Mouse (Mus musculus) testis, postnatal 14 days (tissue): ENCODE results near the gene Pkp3.
A peak's percentile ranks its signal among the peaks of the same experiment; 100 is the strongest.

Experiments
- DNase-seq: peaks from one replicate; pipeline ENCODE4 v3.0.0; 2021; ENCODE audit warnings: low spot score

Gene Pkp3

DNA sequence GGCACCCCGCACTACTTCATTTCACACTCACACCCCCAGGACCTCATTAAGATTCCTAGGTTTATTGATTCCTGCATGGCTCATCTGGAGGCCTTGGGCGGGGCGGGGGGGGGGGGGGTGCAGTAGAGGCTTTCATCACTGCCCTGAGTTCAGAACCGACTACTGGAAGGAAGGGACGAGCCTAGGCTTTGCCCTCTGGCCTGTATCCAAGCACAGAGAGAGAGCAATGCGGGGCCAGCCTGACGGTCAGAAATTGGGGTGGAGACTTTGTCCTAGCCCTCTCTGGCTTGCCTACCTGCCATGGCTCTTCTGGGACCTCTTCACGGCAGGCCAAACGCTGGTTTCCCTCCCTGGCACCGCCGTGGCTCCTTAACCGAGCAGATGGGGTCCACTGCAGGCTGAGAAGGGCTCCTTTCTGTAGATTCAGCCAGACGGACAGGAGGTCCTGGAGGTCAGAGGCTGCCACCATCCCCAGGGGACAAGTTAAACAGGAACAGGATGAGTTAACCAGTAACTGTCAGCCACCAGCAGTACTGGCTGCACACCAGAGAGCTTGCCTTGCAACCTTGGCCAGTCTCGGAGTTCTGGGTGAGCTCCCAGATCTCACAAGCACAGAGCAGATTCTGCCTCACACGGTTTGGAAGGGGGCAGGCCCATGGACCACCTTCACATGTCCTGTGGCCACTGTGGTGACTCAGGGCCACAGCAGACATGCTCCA lies 16.6 kb downstream of the Pkp3 start:
- no peak for DNase-seq

DNA sequence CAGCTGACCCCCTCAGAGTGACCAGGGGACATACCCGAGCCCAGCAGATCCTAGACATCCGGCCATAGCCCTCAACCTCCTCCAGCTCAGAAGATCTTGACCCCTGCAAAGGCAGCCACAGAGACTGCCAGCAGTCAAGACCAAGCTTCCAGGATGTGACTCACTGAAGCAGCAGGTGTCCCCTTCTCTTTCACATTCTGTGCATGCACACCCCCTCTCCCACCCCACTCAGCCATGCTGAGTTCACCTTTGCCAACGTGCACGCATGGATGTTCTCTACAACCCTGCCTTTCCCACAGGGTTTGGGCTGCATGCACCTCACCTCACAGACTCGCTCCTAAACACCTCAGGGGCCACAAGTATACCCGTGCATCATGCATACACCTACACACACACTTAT lies 18.0 kb downstream of the Pkp3 start:
- DNase-seq, result no peak

DNA sequence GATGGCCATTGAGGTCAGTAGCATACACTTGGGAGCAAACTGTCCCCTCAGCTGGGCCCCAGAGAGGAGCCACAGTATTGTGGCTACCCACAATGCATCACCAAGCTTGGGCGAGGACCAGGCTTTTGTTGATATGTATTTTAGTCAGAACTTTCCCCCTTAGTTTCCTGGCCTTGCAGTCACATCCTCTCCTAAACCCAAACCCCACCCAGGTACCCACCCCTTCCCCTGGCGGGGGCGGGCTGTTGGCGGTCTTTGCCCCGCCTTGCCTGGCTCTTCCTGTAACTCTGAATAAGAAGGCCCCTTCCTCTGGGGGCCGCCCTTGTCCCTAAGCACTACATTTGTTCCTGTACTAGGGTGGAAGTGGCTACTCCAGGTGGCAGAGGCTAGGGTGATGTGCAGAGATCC lies 18.6 kb downstream of the Pkp3 start:
- no peak for DNase-seq

DNA sequence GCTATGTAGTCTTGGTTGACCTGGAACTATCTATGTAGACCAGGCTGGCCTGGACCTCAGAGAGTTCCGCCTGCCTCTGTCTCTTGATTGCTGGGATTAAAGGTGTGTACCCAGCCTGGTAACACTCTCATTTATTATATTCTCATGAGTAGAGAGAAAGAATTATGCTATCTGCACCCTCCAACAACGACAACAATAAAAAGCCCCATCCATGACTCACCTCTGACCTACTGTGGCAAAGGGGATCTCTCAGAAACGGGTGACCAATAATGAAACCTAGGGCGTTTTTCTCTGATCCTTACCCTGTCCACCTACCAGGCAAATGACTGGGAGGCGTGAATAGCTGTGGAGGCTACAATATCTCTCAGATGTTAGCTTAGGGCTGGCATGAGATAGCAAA lies 19.2 kb downstream of the Pkp3 start:
- no peak for DNase-seq

DNA sequence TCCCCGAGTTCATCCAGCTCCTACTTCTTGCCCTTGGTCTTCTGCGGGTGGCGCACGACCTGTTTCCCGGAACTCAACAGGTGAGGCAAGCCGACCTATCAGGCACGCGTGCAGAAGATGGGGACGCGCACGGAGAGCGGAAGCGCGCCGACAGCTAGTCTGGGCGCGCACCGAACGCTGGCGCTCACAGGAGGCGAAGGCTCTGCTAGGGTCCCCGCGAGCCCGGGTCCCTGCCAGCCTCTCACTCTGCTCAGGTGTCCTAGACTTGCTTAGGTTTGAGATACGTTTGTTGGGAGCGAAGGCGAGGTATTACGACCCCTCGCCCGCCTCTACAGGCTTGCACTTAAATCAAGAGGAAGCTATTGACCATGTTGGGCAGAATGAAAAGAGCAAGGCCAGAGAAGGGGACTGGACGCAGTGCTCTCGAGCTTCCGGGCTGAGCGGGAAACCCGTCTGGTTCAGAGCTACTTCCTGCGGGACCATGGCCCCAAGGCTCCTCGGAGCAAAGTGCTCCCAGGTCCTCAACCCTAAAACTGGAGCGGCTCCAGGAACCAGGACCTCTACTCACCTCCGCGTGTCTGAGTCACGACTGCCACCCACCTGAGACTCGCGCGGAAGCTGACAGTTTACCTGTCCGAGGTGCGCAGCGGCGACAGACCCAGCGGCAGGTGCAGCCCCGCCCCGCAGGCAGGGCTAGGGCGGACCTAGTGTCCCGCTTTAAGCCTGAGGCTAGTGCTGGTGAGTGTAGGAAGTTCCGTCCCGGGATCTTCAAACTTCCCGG lies 22.1 kb downstream of the Pkp3 start, which contains the start of gene Sigirr:
Gene Sigirr, minus strand, starts transcription at position 662 of the 781 bp plus-strand sequence.
- no peak for DNase-seq

DNA sequence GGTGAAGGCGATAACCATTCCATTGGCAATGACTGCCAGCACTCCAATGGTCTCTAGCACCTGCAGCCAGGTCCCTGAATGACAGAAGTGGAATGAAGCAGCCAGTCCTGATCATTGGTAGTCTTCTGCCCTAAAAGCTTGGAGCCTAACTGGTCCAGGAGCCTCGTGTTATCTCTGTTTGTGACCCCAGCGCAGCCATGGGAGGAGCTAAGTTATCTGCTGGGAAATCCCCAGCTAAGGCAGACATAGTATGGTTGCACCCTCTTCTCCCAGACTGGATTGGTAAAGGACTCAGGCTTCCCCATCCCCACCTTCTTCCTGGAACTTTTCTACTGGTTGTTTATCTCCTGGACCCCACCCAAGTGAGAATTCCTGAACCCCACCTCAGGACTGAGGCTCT lies 25.1 kb downstream of the Pkp3 start:
- DNase-seq, result no peak

DNA sequence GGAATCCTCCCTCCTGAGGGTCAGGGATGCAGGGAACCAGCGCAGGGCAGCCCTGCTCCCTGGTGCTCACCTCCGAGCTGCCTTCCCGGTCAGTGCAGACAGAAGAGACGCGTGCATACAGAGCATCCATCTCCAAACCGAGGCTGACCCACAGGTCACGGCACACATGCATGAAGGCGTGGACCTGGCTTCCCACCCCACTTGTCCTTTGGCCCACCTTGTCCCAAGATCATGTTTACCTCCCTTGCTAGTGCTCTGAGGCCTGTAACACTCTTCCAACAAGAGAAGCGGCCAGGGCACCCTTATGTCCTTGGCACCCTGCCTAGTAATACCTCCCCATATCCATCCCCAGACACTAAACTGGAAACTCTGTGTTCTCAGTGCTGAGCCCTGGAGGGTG lies 37.9 kb downstream of the Pkp3 start:
- DNase-seq, result no peak

DNA sequence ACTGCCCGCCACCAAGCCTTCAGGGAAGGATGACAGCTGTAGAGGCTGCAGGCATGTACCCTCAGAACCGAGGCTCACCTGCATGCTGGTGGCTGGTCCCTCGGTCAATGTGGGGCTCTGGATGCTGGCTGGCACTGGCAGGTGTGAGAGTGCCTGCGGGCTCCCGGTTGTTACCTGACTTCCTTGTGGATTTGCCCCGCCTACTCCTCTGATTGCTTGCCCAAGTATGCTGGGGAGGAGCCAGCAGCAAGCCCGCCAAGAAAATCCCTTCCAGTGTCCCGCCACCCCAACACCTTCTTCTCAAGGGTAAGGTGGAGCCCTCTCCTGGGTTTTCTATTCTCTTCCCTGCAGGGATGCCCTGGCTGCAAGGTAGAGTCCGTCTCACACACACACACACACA lies 39.6 kb downstream of the Pkp3 start, which contains the start of gene Ano9:
Gene Ano9, minus strand, starts transcription at position 171 of the 400 bp plus-strand sequence.
- no peak for DNase-seq

DNA sequence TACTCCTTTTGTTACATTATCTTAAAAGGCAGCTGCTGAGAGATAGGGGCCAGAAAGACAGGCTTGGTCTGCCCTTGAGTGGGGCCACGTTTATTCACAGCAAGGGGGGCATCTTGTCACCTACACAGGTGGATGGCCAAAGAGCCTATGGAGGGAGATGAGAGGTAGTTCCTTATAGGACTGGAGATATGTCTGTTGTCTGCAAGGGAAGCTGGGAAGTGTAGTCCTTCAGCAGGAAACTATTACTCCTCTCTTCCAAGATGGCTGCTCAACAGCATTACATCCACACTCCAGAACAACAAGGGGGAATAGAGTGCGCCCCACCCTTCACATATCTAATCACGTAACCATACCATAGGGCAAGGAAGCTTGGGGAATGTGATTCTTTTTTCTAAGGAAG lies 41.5 kb downstream of the Pkp3 start:
- no peak for DNase-seq

DNA sequence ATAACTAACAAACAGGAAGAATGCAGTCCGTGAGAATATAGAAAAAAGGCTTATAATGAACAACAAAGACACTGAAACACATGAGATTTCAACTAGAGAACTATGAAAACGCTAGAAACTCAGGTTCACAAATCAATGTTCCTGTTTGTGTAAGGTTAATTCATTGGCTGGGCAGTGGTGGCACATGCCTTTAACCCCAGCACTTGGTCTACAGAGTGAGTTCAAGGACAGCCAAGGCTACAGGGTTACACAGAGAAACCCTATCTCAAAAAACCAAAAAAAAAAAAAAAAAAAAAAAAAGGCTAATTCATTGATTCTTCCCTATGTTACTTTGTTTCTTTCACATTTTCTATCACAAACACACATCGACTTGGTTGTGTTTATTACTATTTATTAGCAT lies 42.6 kb downstream of the Pkp3 start:
- DNase-seq, result no peak

DNA sequence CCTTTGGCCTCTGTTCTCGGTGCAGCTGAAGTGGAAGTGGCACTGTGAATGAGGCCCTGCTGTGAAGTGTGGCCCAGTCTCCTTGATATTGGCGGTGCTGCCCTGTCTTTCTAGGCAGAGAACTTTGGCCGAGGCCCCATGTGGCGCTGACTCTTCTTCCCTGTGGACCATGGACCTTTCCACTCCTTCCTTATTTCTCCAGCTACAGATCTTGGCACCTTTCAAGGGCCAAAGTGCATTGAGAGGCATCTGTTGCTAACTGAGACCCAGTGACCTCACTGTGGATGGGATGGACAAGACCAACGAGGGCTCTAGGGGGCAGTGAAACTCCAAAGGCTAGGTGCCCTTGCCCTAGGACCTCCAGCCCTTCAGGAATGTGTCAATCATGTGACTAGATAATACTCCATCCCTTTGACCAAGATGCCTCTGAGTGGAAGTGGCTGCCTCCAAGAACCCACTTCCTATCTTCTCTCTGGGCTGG lies 43.1 kb downstream of the Pkp3 start:
- DNase-seq, result no peak

DNA sequence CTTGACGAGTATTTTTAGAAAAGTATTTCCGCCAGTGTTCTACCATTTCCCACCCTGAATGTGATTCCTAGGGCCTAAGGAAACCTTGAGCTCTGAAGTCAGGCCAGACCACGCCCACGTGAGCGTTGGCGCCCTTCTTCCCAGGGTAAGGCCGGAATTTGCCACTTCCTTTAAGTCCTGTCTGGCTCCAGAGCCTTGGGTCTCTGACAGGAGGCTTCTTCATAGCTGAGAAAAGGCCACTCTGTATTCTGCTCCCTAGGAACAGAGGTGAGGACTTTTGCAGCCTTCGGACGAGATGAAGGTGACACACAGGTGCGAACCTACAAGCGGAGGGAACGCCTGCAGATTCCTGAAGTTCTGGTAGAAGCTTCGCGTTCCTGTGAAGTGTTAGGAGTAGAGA lies 44.2 kb downstream of the Pkp3 start, which contains the start of gene Ptdss2:
Gene Ptdss2, plus strand, starts transcription at position 138 of the 400 bp plus-strand sequence.
- DNase-seq, result no peak

DNA sequence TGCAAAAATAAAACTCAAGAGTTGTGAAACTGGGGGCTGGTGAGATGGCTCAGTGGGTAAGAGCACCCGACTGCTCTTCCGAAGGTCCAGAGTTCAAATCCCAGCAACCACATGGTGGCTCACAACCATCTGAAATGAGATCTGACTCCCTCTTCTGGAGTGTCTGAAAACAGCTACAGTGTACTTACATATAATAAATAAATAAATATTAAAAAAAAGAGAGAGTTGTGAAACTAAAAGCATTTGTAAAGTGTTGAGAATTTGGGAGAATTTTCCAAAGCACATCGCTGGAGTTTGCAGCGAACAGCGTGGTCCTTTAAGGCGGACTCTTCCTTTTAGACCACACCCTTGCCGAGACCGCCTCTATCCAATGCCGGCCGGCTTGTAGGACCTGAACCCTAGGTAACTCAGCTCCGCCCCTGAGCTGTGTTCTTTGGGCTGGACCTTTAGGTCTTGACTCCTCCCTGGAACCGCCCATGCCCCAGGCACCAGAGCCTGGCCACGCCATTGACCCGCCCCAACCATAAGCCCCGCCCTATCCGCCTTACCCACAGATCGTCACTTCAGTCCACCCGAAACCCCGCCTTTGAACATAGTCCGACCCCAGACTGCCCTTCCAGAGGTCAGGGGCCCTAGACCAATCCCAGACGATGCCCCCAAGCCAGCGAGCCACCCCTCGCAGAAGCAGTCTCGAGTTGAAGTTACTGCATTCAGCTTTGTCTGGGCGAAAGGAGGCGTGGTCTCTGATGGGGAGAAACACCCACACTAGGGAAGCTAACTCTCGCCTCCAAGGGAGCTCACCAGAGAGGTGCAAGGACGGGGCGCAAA lies 44.9 kb downstream of the Pkp3 start:
- DNase-seq, result peak; percentile 90

DNA sequence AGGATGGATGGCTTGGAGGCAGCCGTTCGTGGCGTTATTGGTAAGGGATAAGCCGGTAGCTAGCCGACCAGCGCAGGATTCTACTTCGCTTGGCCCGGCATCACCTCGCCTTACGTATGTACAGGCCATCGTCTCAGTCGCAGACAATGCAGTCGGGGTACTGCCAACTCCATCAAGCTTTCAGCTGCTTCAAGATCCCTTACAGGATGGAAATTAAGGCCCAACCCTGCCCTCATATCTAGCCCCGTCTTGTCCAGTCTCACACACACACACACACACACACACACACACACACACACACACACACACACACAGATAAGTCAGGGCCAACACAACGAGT lies 45.5 kb downstream of the Pkp3 start:
- no peak for DNase-seq

DNA sequence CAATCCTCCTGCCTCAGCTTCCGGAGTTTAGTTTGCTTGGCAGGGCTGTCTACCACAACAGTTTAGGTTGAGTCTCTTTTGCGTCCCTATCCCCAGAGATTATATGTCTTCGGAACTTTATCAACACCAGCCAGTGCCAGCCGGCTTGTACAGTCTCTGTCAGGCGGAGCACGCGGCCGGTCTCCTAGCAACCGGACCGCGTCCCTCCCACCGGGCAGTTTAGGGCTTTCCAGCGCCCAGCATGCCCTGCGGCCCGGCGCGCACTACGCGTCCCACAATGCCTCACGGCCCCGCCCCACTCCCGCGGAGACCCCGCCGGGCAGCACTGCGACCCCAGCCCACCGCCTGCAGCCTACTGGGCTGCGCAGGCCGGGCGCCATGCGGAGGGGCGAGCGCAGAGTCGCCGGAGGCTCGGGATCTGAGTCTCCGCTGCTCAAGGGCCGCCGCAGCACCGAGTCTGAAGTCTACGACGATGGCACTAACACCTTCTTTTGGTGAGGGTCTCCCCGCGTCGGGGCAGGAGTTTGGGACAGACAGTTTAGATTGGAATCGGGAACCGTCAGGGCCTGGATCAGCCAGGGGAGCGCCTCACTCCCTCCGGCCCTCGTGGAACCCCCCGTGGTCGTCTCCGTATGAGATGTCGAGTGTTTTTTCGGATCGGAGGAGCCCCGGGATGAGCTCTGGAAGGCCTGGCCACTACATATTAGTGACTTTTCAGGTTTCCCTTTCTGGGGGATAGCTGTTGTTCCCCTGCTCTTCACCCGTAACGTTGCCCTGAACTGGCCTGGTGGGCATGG lies 53.2 kb downstream of the Pkp3 start:
- peak; percentile 92 for DNase-seq

DNA sequence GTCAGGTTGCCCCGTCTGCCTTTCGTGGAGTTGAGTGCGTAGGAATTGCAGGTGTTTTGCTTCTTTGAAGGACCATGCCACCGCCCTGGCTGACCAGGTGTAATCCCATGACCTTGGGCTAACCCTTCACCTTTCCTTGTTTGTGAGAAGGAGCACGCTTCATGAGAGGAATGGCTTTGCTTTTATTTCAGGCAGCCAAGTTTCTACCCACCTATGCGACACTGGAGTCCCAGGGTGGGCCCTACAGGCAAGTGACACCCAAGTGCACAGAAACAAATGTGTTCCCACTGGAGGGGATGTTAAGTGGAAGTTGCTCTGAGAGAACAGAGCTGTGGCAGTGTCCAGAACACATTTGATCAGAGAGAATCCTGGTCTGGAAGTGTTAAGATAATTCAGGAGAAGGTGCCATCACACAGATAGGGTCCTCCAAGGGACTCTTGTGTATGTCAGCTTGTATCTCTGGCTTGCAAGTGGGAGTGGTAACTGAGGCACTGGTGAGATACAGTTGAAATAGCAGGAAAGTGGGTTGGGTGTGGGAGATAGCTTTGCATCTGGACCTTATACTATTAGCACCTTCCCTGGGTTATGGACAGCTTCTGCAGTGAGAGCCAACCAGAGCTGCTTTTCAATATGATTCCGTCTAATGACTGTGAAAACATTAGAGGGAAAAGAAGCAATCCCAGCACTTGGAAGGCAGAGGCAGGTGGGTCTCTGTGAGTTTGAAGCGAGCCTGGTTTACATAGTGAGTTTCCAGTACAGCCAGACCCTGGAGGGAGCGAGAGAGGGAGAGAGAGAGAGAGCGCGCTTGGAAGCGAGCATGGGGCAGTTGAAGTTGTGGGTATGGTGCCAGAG lies 54.1 kb downstream of the Pkp3 start:
- DNase-seq, result no peak
